Comparison of ENCODE assay signal across 21 mouse cellular contexts in genomic region chr5:36898415-36899109, GRCm38 (mm10). TPM values are rescaled to one million over a fixed set of nuclear protein-coding genes. Genes with fewer than 3 reads are reported as not detected.
A peak's percentile ranks its signal among the peaks of the same experiment; 100 is the strongest.
DNase-seq lines count a peak whose midpoint lies in the region; ATAC-seq and TF ChIP-seq lines count a peak whose summit lies in the region.
"Had no signal": no experiment of that assay in that cellular context is flagged by ENCODE, and none has a peak within 500 bp of the region (broad histone marks: within the 10 kb centered on the region; RNA-seq: fewer than 3 reads in every experiment).

No protein-coding gene starts in this region.

- H3K27ac ChIP-seq in forebrain, embryonic 13.5 days: no peak overlapping the region
- H3K27ac ChIP-seq in forebrain, embryonic 16.5 days (ENCODE audit: low read length): no peak overlapping the region
- H3K27ac ChIP-seq in hindbrain, embryonic 16.5 days (ENCODE audit: low read depth, low read length): peak overlapping the region; percentile 10; the same call in 1 of the 2 replicates
- H3K27ac ChIP-seq in hindbrain, embryonic 12.5 days: no peak overlapping the region
- no peak overlapping the region for H3K27ac ChIP-seq in CH12.LX (ENCODE audit: insufficient read depth, low read depth)
- 0 out of 2 replicates have a peak overlapping the region, but pooled peaks have one; percentile 5 for H3K27ac ChIP-seq in cortical plate, adult 2 months (ENCODE audit: insufficient read depth, low read length)
- H3K27ac ChIP-seq in heart, adult 2 months: no peak overlapping the region
- H3K27ac ChIP-seq: heart, embryonic 13.5 days; neural tube, embryonic 12.5 days; stomach, postnatal 0 days had no signal

- TF ChIP-seq POLR2A in CH12.LX (IDR thresholded peaks at IDR 0.05; ENCODE audit: low read depth, low read length): no peak
- no peak for TF ChIP-seq POLR2A in cortical plate, adult 2 months (IDR thresholded peaks at IDR 0.05; ENCODE audit: extremely low read depth, insufficient read depth, low read length)
- TF ChIP-seq POLR2A in heart, adult 2 months (IDR thresholded peaks at IDR 0.05; ENCODE audit: insufficient read depth, low read depth, low read length): no peak

- H3K9ac ChIP-seq in forebrain, embryonic 13.5 days: no peak overlapping the region
- H3K9ac ChIP-seq in forebrain, embryonic 16.5 days (replicated peaks; ENCODE audit: low read depth, low read length): no peak overlapping the region
- H3K9ac ChIP-seq in hindbrain, embryonic 16.5 days (ENCODE audit: low read depth, low read length): no peak overlapping the region
- H3K9ac ChIP-seq in hindbrain, embryonic 12.5 days: no peak overlapping the region
- no peak overlapping the region for H3K9ac ChIP-seq in CH12.LX (ENCODE audit: insufficient read depth, low read depth)
- H3K9ac ChIP-seq in heart, adult 2 months (ENCODE audit: low read depth, low read length): no peak overlapping the region
- H3K9ac ChIP-seq: heart, embryonic 13.5 days; neural tube, embryonic 12.5 days had no signal

- WGBS in forebrain, embryonic 13.5 days: 69% methylated on average over 11 of the region's 11 CpGs
- WGBS in forebrain, embryonic 16.5 days: 55% methylated on average over 11 of the region's 11 CpGs
- WGBS in hindbrain, embryonic 16.5 days: 65% methylated on average over 11 of the region's 11 CpGs
- 80% methylated on average over 11 of the region's 11 CpGs for WGBS in hindbrain, embryonic 12.5 days
- WGBS in heart, adult 2 months: 73% methylated on average over 11 of the region's 11 CpGs

- H3K27me3 ChIP-seq in forebrain, embryonic 13.5 days: no peaks in the 10 kb centered on the region
- no peaks in the 10 kb centered on the region for H3K27me3 ChIP-seq in forebrain, embryonic 16.5 days (replicated peaks; ENCODE audit: control insufficient read depth, insufficient read depth, low read length)
- no peaks in the 10 kb centered on the region for H3K27me3 ChIP-seq in hindbrain, embryonic 16.5 days (replicated peaks; ENCODE audit: control insufficient read depth, insufficient read depth, low read length)
- no peaks in the 10 kb centered on the region for H3K27me3 ChIP-seq in hindbrain, embryonic 12.5 days
- peaks cover 83% of the 10 kb centered on the region for H3K27me3 ChIP-seq in CH12.LX (replicated peaks)
- no peaks in the 10 kb centered on the region for H3K27me3 ChIP-seq in heart, adult 2 months (ENCODE audit: control insufficient read depth, insufficient read depth, low read length)
- H3K27me3 ChIP-seq: neural tube, embryonic 12.5 days had no signal

- dilution Hi-C loops in CH12.LX (cut with MboI; ENCODE audit: extremely low pct_ligation_motif_present, extremely low pct_unique_long_range_greater_than_20kb, low sequenced_read_pairs): no loop called here

- no peak for TF ChIP-seq EP300 in CH12.LX (IDR thresholded peaks at IDR 0.05; ENCODE audit: low read length)
- TF ChIP-seq EP300 in heart, adult 2 months (IDR thresholded peaks at IDR 0.05; ENCODE audit: insufficient read depth, low read depth, low read length): no peak

- H3K4me3 ChIP-seq in forebrain, embryonic 13.5 days: no peak overlapping the region
- no peak overlapping the region for H3K4me3 ChIP-seq in forebrain, embryonic 16.5 days (replicated peaks; ENCODE audit: low read length)
- H3K4me3 ChIP-seq in hindbrain, embryonic 16.5 days (ENCODE audit: low read length): no peak overlapping the region
- H3K4me3 ChIP-seq in hindbrain, embryonic 12.5 days: no peak overlapping the region
- H3K4me3 ChIP-seq in CH12.LX (replicated peaks in 1 of 3; ENCODE audit: low read depth in 2 of 3, low read length in 2 of 3, poor library complexity in 1 of 3): no peak overlapping the region
- H3K4me3 ChIP-seq in cortical plate, adult 2 months (ENCODE audit: insufficient read depth, low read length): no peak overlapping the region
- H3K4me3 ChIP-seq in heart, adult 2 months: no peak overlapping the region
- H3K4me3 ChIP-seq: heart, embryonic 13.5 days; neural tube, embryonic 12.5 days had no signal

- H3K9me3 ChIP-seq in forebrain, embryonic 13.5 days (replicated peaks): no peaks in the 10 kb centered on the region
- no peaks in the 10 kb centered on the region for H3K9me3 ChIP-seq in forebrain, embryonic 16.5 days (ENCODE audit: control insufficient read depth, low read length)
- no peaks in the 10 kb centered on the region for H3K9me3 ChIP-seq in hindbrain, embryonic 16.5 days (ENCODE audit: control insufficient read depth, low read length)
- no peaks in the 10 kb centered on the region for H3K9me3 ChIP-seq in hindbrain, embryonic 12.5 days (replicated peaks)
- peaks cover 4% of the 10 kb centered on the region for H3K9me3 ChIP-seq in CH12.LX (replicated peaks; ENCODE audit: low read length)
- H3K9me3 ChIP-seq: heart, embryonic 13.5 days; neural tube, embryonic 12.5 days had no signal

- in situ Hi-C loops in CH12.LX (cut with MboI; ENCODE audit: low pct_ligation_motif_present, low pct_unique_long_range_greater_than_20kb, low sequenced_read_pairs): no loop called here

- no peaks in the 10 kb centered on the region for H3K36me3 ChIP-seq in forebrain, embryonic 13.5 days (ENCODE audit: poor library complexity, severe bottlenecking)
- no peaks in the 10 kb centered on the region for H3K36me3 ChIP-seq in forebrain, embryonic 16.5 days (ENCODE audit: control insufficient read depth, insufficient read depth)
- H3K36me3 ChIP-seq in hindbrain, embryonic 16.5 days (ENCODE audit: control insufficient read depth, insufficient read depth, low read length): no peaks in the 10 kb centered on the region
- H3K36me3 ChIP-seq in hindbrain, embryonic 12.5 days: no peaks in the 10 kb centered on the region
- H3K36me3 ChIP-seq in CH12.LX (replicated peaks in 1 of 2; ENCODE audit: control insufficient read depth in 1 of 2, insufficient read depth in 1 of 2, low read length in 1 of 2): no peaks in the 10 kb centered on the region
- H3K36me3 ChIP-seq in heart, adult 2 months (ENCODE audit: control insufficient read depth, insufficient read depth, low read length): no peaks in the 10 kb centered on the region
- H3K36me3 ChIP-seq: heart, embryonic 13.5 days; neural tube, embryonic 12.5 days had no signal

- no peak for TF ChIP-seq CTCF in CH12.LX (conservative IDR thresholded peaks at IDR 0.05 in 1 of 2, IDR thresholded peaks at IDR 0.05 in 1 of 2; ENCODE audit: low read depth in 2 of 2, low read length in 2 of 2)
- no peak for TF ChIP-seq CTCF in cortical plate, adult 2 months (IDR thresholded peaks at IDR 0.05; ENCODE audit: extremely low read depth, insufficient read depth, low read length)
- no peak for TF ChIP-seq CTCF in heart, adult 2 months (IDR thresholded peaks at IDR 0.05)

- no peak for DNase-seq in CH12.LX (ENCODE audit: extremely low read depth)
- DNase-seq in heart, adult 2 months: no peak
- DNase-seq: adrenal gland, postnatal 14 days; gastrocnemius, postnatal 25 days; heart, adult 18-20 months; heart, postnatal 14 days; kidney, adult 18-20 months; lung, postnatal 4 days; midbrain, embryonic 14.5 days; thymus, adult 2 months had no signal

- no peaks in the 10 kb centered on the region for H3K79me2 ChIP-seq in CH12.LX (replicated peaks; ENCODE audit: control insufficient read depth, extremely low read depth, insufficient read depth, poor library complexity, severe bottlenecking)
- no peaks in the 10 kb centered on the region for H3K79me2 ChIP-seq in heart, adult 2 months (replicated peaks; ENCODE audit: control insufficient read depth, insufficient read depth, low read length)

- no peak overlapping the region for H3K4me2 ChIP-seq in forebrain, embryonic 13.5 days
- no peak overlapping the region for H3K4me2 ChIP-seq in forebrain, embryonic 16.5 days (ENCODE audit: low read length)
- no peak overlapping the region for H3K4me2 ChIP-seq in hindbrain, embryonic 16.5 days (ENCODE audit: low read length)
- no peak overlapping the region for H3K4me2 ChIP-seq in hindbrain, embryonic 12.5 days (replicated peaks)
- no peak overlapping the region for H3K4me2 ChIP-seq in CH12.LX (ENCODE audit: insufficient read depth, low read depth, poor library complexity, severe bottlenecking)
- H3K4me2 ChIP-seq: heart, embryonic 13.5 days; neural tube, embryonic 12.5 days had no signal

- H3K4me1 ChIP-seq in forebrain, embryonic 13.5 days: peaks cover 21% of the 10 kb centered on the region
- H3K4me1 ChIP-seq in forebrain, embryonic 16.5 days (replicated peaks; ENCODE audit: control insufficient read depth, insufficient read depth, low read length): peaks cover 22% of the 10 kb centered on the region
- H3K4me1 ChIP-seq in hindbrain, embryonic 16.5 days (ENCODE audit: control insufficient read depth, insufficient read depth, low read depth, low read length): peaks cover 38% of the 10 kb centered on the region
- 0 out of 2 replicates have a peak, but pooled peaks cover 4% of the 10 kb centered on the region for H3K4me1 ChIP-seq in hindbrain, embryonic 12.5 days
- peaks cover 0 to 2% of the 10 kb centered on the region in 2 experiments; a peak in 2 of 4 replicates for H3K4me1 ChIP-seq in CH12.LX (ENCODE audit: control insufficient read depth in 1 of 2, insufficient read depth in 2 of 2)
- H3K4me1 ChIP-seq in cortical plate, adult 2 months (ENCODE audit: control insufficient read depth, insufficient read depth, low read length): peaks cover 45% of the 10 kb centered on the region
- H3K4me1 ChIP-seq in heart, adult 2 months (ENCODE audit: control insufficient read depth, insufficient read depth, low read length): peaks cover 4% of the 10 kb centered on the region; the same call in 1 of the 2 replicates

- intact Hi-C loops in heart, adult 2 months (cut with DNase I): no loop called here

- TF ChIP-seq RAD21 in CH12.LX (IDR thresholded peaks at IDR 0.05; ENCODE audit: low read depth, low read length): no peak

- ATAC-seq in forebrain, embryonic 13.5 days: 0 out of 2 replicates have a peak, but pooled peaks have one; percentile 17
- ATAC-seq in forebrain, embryonic 16.5 days: no peak
- ATAC-seq in hindbrain, embryonic 16.5 days: no peak
- ATAC-seq in hindbrain, embryonic 12.5 days (ENCODE audit: low FRiP score): no peak

TF ChIP-seq in CH12.LX, 34 proteins besides CTCF, POLR2A, EP300 and RAD21:
- TF ChIP-seq BHLHE40 (IDR thresholded peaks at IDR 0.05; ENCODE audit: low read depth, low read length): 0 out of 2 replicates have a peak, but pooled peaks have one; percentile 16
- no peak for TF ChIP-seq GABPA (IDR thresholded peaks at IDR 0.05; ENCODE audit: insufficient replicate concordance, low read depth, low read length)

RNA-seq across cellular contexts. Expression of gene Ppp2r2c, which starts 30.2 kb away (rescaled TPM):
- 8.8 and 9.0 TPM in 2 replicates for polyA plus RNA-seq in forebrain, embryonic 13.5 days (2015; fragmentation: Nextera tagmentation; extraction: Ambion mirVana)
- polyA plus RNA-seq in forebrain, embryonic 16.5 days (2015; fragmentation: Nextera tagmentation; extraction: Ambion mirVana): 34.2 and 38.3 TPM in 2 replicates
- 52.4 and 58.2 TPM in 2 replicates for polyA plus RNA-seq in hindbrain, embryonic 16.5 days (2015; fragmentation: Nextera tagmentation; extraction: Ambion mirVana)
- 7.6 and 8.0 TPM in 2 replicates for polyA plus RNA-seq in hindbrain, embryonic 12.5 days (2016; fragmentation: Nextera tagmentation; extraction: Ambion mirVana)
- total RNA-seq in CH12.LX (2012; rRNA removed): 0.13 and 0.21 TPM in 2 replicates
- total RNA-seq in CH12.LX (2014; rRNA removed): not detected in 2 replicates
- polyA plus RNA-seq in CH12.LX (2012; ENCODE audit: insufficient read length, low read depth): 0.07 TPM in 1 of 2 replicates, not detected in the other
- polyA plus RNA-seq in cortical plate, adult 2 months (2012; rRNA removed): 442 and 456 TPM in 2 replicates
- under 1 TPM; 0.78 to 0.96 TPM for total RNA-seq in heart, adult 2 months (2021)
- polyA plus RNA-seq in heart, adult 2 months (2012; rRNA removed): 0.06 and 0.12 TPM in 2 replicates
- total RNA-seq: megakaryocyte-erythroid progenitor cell, adult 5-6 weeks had no signal
- polyA plus RNA-seq: kidney, embryonic 16.5 days; liver, adult 2 months had no signal

Comparison
In these comparisons a context has a peak if more than half of its experiments do, and no peak if none do; other contexts are left out.
1. H3K27ac ChIP-seq: peak in hindbrain, embryonic 16.5 days (single experiment) and cortical plate, adult 2 months (single experiment); none in forebrain, embryonic 13.5 days (single experiment), forebrain, embryonic 16.5 days (single experiment), hindbrain, embryonic 12.5 days (single experiment), CH12.LX (single experiment) and heart, adult 2 months (single experiment).